Mouse (Mus musculus) thymus, postnatal 10 days (tissue): ENCODE measurements at regions not wholly inside any gene's neighbourhood (a gene's known extent, or its start where the extent isn't known, plus 50 kb on each side); places are given as distances from the start of the nearest gene placed in this dataset.
"Not testable (repeated sequence)": the region's sequence is repeated elsewhere in the genome, so short reads cannot be mapped to it uniquely, and the experiment has no call there.

ENCODE experiments used
- DNase-seq, 2 experiments: peaks; one replicate each; pipeline ENCODE4 v3.0.0; 2021; ENCODE audit warnings: low spot score in 2 of 2

GRCm38 (mm10) chr1:141716953-141717352, 1471.0 kb downstream of the Kcnt2 start:
- no peak for DNase-seq

DNA sequence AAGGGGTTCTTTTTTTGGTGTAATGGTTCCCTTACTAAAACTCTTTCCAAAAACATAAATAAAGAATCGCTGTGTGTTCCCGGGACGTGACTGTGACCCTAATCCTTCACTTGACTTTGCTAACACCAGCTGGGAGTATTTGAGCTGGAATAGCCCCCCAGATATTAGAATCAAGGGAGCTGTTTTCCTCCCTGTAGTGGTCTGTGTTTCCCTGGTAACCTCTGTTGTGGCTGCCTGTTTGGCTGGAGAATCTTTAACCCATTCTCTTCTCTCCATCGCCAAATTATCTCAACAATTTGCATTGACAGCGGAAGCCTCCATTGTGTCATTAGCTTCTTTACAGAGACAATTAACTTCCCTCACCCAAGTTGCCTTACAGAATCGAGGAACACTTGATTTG, 1471.6 kb downstream of the Kcnt2 start:
- no peak for DNase-seq

DNA sequence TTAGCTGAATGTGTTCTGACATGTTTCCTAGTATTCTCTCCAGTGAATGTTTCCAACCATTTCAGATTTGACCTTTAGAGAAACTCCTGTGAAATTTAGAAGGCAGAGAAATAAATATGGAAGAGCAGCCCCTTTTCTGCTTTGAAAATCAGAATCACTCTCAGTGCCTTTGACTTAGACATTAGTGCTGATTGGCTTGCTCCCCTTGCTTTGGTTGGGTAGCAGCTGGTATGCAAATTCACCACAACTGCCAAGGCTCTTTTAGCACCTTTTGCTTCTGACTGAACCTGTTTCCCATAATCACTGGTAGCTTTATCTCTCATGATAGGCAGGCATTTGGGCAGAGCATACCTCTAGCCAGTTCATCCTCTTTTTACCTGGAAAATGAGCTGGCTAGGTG, 1495.3 kb downstream of the Kcnt2 start:
- no peak for DNase-seq

GRCm38 (mm10) chr1:141776059-141776458, 1530.1 kb downstream of the Kcnt2 start:
- no peak for DNase-seq

- no peak for DNase-seq
Observed at GRCm38 (mm10) chr1:141783367-141783766, 1537.4 kb downstream of the Kcnt2 start.

DNA sequence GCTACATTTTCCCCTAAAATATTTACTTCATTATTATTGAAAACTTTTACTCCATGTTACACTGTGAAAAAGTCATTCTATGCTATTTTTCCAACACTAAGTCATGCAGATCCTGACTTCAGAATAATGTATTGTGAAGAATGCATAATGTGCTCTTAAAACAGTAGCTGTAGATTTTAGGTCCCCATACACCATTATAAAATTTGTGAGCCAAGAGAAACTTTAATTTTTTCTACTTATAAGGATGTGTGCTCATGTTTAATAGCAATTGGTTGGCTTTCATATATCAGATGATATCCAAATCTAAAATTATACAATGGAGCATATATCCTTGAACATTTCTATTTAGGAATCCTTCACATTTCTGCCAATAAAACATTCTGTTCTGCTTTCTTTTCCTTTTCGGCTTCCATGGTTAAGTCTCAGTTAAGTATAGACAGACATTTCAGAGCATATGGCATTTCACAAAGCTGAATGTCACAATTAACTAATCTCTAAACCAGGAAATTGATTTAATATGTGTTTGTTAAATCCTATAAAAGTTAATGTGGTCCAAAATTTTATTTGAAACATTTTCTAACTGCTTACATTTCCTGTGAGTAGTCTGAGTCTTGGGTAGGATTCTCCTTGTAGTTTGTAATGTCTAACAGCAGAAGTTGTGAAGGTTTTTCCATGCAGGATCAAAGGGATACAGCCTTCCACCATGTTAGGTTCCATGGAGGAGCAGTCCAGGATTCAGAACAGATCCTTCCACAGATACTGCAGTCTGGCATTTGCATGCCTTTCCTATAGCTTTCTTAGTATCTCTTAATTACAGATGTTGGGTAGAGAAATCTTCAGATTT, 1567.6 kb downstream of the Kcnt2 start:
- DNase-seq, result no peak

GRCm38 (mm10) chr1:141831444-141831843, 1585.5 kb downstream of the Kcnt2 start:
- DNase-seq, result no peak

GRCm38 (mm10) chr1:141842547-141842946, 1596.6 kb downstream of the Kcnt2 start:
- no peak for DNase-seq

DNA sequence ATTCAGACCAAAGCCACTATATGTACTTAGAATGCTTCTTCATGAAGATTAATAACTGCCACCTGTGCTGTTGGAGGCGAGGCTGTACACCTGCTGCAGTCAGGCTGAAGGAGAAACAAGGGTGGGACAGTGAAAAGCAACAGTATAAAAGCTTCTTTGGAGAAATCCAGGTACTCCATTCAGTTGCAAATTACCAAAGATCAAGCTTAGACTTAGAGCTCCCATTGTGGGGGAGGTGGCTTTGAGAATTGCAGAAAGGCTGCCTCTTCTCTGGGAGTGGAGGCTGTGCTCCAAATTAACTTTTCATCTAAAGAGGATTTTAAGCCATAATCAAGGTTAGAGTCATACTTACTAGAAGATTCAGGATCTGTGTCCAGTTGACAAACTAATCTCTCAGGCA, 1607.9 kb downstream of the Kcnt2 start:
- not testable (repeated sequence) for DNase-seq

DNA sequence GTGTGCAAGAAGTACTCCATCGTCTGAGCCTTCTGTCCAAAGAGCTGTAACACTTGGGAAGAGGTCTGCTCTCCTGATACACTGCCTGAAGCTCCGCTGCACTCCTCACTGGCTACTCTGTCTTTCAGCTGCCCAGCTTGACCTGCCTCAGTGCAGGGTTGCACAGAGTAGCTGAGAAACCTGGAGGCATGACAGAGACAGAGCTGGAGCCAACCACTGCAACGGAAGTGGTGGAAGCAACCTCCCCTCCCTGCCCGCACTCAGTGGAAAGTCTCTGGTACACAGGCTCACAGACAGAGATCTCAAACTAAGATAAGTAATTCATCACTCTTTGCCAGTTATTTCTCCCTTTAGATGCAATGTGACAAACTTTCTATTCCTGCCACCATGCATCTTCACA, 1638.4 kb downstream of the Kcnt2 start:
- DNase-seq, result no peak

- DNase-seq, result no peak
Observed at GRCm38 (mm10) chr1:141897924-141898455, 1652.0 kb downstream of the Kcnt2 start.

GRCm38 (mm10) chr1:141911714-141912398, 1665.9 kb downstream of the Kcnt2 start:
- DNase-seq, result no peak

- no peak for DNase-seq
Observed at GRCm38 (mm10) chr1:141926194-141926593, 1680.2 kb downstream of the Kcnt2 start.

GRCm38 (mm10) chr1:141926804-141927203, 1680.8 kb downstream of the Kcnt2 start:
- no peak for DNase-seq

- DNase-seq, result no peak
Observed at GRCm38 (mm10) chr1:141948055-141948454, 1692.4 kb upstream of the B3galt2 start.

- no peak for DNase-seq
Observed at GRCm38 (mm10) chr1:141954323-141954867, 1686.1 kb upstream of the B3galt2 start.

DNA sequence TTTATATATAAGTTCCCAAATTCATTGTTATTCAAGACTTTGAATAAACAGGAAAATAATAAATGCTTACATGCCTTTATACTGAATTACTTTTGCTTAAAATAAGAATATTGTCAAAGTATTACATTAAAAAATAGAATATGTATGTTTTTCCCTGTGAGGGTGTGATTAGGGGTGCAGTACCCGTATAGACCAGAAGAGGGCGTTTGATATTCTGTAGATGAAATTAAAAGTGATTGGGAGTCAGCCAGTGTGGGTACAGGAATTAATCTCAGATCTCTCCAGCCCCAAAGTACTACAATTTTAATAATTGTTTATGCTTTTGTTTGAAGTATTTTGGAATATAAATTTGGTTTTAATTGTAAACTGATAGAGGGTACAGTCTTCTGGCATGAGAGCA, 1678.7 kb upstream of the B3galt2 start:
- peak in 1 of 2 experiments; percentile 6 for DNase-seq

DNA sequence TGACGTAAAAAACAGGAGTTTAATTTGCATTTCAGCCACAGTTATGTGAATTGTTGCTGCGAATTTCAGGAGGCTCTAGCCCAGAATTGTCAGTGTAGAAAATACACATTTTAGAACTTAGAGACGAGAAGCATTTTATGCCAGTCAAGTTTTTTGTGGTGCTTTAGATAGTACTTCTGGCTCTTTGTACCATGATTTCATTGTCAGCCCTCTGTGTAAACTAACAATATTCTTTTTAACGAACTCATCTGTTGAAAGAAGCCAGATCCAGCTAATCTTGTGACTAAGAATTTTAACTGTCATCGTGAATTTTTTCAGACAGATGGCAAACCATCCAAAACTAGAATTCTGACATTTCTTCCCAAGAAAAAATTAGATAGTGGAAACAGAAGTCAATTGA, 1672.3 kb upstream of the B3galt2 start:
- DNase-seq, result no peak

DNA sequence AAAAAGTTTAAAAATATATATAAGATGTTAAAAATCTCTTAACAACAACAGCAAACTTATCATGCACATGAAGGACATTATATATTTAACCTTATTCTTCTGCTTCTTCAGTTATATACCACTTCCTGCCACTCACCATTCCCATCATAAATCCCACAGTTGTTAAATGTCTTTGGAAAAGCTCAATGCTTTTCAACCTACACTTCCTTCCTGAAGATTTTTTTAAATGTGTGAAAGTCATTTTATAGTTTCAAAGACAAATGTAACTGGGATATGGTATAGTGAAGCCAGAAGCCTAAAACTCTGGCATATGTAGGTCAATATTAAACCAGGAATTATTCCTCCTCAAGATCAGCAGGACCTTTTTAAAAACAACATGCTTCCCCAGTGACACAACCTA, 1666.1 kb upstream of the B3galt2 start:
- DNase-seq, result no peak

- DNase-seq, result no peak
Observed at GRCm38 (mm10) chr1:141999769-142000168, 1640.7 kb upstream of the B3galt2 start.

GRCm38 (mm10) chr1:142000335-142000734, 1640.1 kb upstream of the B3galt2 start:
- no peak for DNase-seq

- no peak for DNase-seq
Observed at GRCm38 (mm10) chr1:142006316-142006715, 1634.1 kb upstream of the B3galt2 start.

- DNase-seq, result no peak
Observed at GRCm38 (mm10) chr1:142042751-142043150, 1597.7 kb upstream of the B3galt2 start.
